ENCODE assay signal across 8 mouse cellular contexts in genomic region chr11:116096213-116097108, GRCm38 (mm10). TPM values are rescaled to one million over a fixed set of nuclear protein-coding genes. Genes with fewer than 3 reads are reported as not detected.
A peak's percentile ranks its signal among the peaks of the same experiment; 100 is the strongest.
DNase-seq lines count a peak whose midpoint lies in the region; TF ChIP-seq lines count a peak whose summit lies in the region.
"Had no signal": no experiment of that assay in that cellular context is flagged by ENCODE, and none has a peak within 500 bp of the region (broad histone marks: within the 10 kb centered on the region; RNA-seq: fewer than 3 reads in every experiment).

No protein-coding gene starts in this region.

- 84% methylated on average over 5 of the region's 5 CpGs for WGBS in kidney, adult 2 months

- DNase-seq in kidney, adult 2 months = peak; percentile 29
- no peak for DNase-seq in kidney, postnatal 14 days
- DNase-seq in 416B (ENCODE audit: low read depth) = peak; percentile 72
- peak; percentile 48 for DNase-seq in CD4-positive helper T cell, adult 2 months (ENCODE audit: low read depth, low spot score)
- no peak for DNase-seq in adrenal gland, postnatal 25 days
- no peak for DNase-seq in cerebellum, postnatal 25 days

- no peak for TF ChIP-seq POLR2A in kidney, adult 2 months (IDR thresholded peaks at IDR 0.05; ENCODE audit: low read depth, low read length)
- no peak for TF ChIP-seq POLR2A in embryonic fibroblast, embryonic 13.5 days (IDR thresholded peaks at IDR 0.05; ENCODE audit: low read depth, low read length)

- H3K27ac ChIP-seq in kidney, adult 2 months (ENCODE audit: insufficient read depth, low read depth, low read length) = no peak overlapping the region
- no peak overlapping the region for H3K27ac ChIP-seq in embryonic fibroblast, embryonic 13.5 days (ENCODE audit: insufficient read depth, low read length)
- H3K27ac ChIP-seq: forebrain, embryonic 15.5 days had no signal

- no peaks in the 10 kb centered on the region for H3K27me3 ChIP-seq in kidney, adult 2 months (replicated peaks; ENCODE audit: control insufficient read depth, insufficient read depth, low read length)
- H3K27me3 ChIP-seq: forebrain, embryonic 15.5 days had no signal

- peaks cover 24% of the 10 kb centered on the region for H3K4me1 ChIP-seq in kidney, adult 2 months (ENCODE audit: control insufficient read depth, insufficient read depth, low read length)
- no peaks in the 10 kb centered on the region for H3K4me1 ChIP-seq in embryonic fibroblast, embryonic 13.5 days (ENCODE audit: control insufficient read depth, insufficient read depth, low read length)

- TF ChIP-seq CTCF in kidney, adult 2 months (conservative IDR thresholded peaks at IDR 0.05; ENCODE audit: insufficient read depth, insufficient read length, low read depth, low read length) = peak; percentile 54
- peak; percentile 22; the same call in 1 of the 2 replicates for TF ChIP-seq CTCF in embryonic fibroblast, embryonic 13.5 days (IDR thresholded peaks at IDR 0.05; ENCODE audit: borderline replicate concordance, insufficient read depth, low read length)

- H3K36me3 ChIP-seq in kidney, adult 2 months (ENCODE audit: control insufficient read depth, insufficient read depth, low read length) = no peaks in the 10 kb centered on the region
- H3K36me3 ChIP-seq: forebrain, embryonic 15.5 days had no signal

- H3K4me3 ChIP-seq in kidney, adult 2 months (ENCODE audit: insufficient read depth, low read depth, low read length) = no peak overlapping the region
- H3K4me3 ChIP-seq in embryonic fibroblast, embryonic 13.5 days (ENCODE audit: insufficient read depth, low read length) = no peak overlapping the region
- H3K4me3 ChIP-seq: forebrain, embryonic 15.5 days had no signal

RNA-seq across cellular contexts. Expression of gene Wbp2, which starts 9.7 kb away (rescaled TPM):
- polyA plus RNA-seq in kidney, adult 2 months (2012; rRNA removed) = 391 and 392 TPM in 2 replicates
- 55.1 and 63.8 TPM in 2 replicates for polyA plus RNA-seq in embryonic fibroblast, embryonic 13.5 days (2011; ENCODE audit: insufficient read length, low read depth, missing spikeins)
- total RNA-seq in adrenal gland, postnatal 25 days (2021) = 189 and 195 TPM in 2 replicates

RNA-seq across cellular contexts. Expression of gene Unc13d, which starts 18.7 kb away (rescaled TPM):
- polyA plus RNA-seq in kidney, adult 2 months (2012; rRNA removed) = 1.1 and 2.4 TPM in 2 replicates
- not detected in 2 replicates for polyA plus RNA-seq in embryonic fibroblast, embryonic 13.5 days (2011; ENCODE audit: insufficient read length, low read depth, missing spikeins)
- 0.24 and 0.79 TPM in 2 replicates for total RNA-seq in adrenal gland, postnatal 25 days (2021)

RNA-seq across cellular contexts. Expression of gene Trim47, which starts 30.5 kb away (rescaled TPM):
- polyA plus RNA-seq in kidney, adult 2 months (2012; rRNA removed) = 34.9 and 39.6 TPM in 2 replicates
- 21.5 and 25.1 TPM in 2 replicates for polyA plus RNA-seq in embryonic fibroblast, embryonic 13.5 days (2011; ENCODE audit: insufficient read length, low read depth, missing spikeins)
- 17.1 and 20.2 TPM in 2 replicates for total RNA-seq in adrenal gland, postnatal 25 days (2021)

RNA-seq across cellular contexts. Expression of gene Trim65, which starts 34.5 kb away (rescaled TPM):
- 9.5 and 9.6 TPM in 2 replicates for polyA plus RNA-seq in kidney, adult 2 months (2012; rRNA removed)
- 2.8 and 2.9 TPM in 2 replicates for polyA plus RNA-seq in embryonic fibroblast, embryonic 13.5 days (2011; ENCODE audit: insufficient read length, low read depth, missing spikeins)
- 12.2 and 12.9 TPM in 2 replicates for total RNA-seq in adrenal gland, postnatal 25 days (2021)

RNA-seq across cellular contexts. Expression of gene Mrpl38, which starts 42.2 kb away (rescaled TPM):
- 69.9 and 70.7 TPM in 2 replicates for polyA plus RNA-seq in kidney, adult 2 months (2012; rRNA removed)
- 31.6 and 32.5 TPM in 2 replicates for polyA plus RNA-seq in embryonic fibroblast, embryonic 13.5 days (2011; ENCODE audit: insufficient read length, low read depth, missing spikeins)
- 86.5 and 103 TPM in 2 replicates for total RNA-seq in adrenal gland, postnatal 25 days (2021)

Comparison
In these comparisons a context has a peak if more than half of its experiments do, and no peak if none do; other contexts are left out.
1. DNase-seq: peak in kidney, adult 2 months (single experiment), 416B (single experiment) and CD4-positive helper T cell, adult 2 months (single experiment); none in kidney, postnatal 14 days (single experiment), adrenal gland, postnatal 25 days (single experiment) and cerebellum, postnatal 25 days (0 of 2).